Mouse (Mus musculus): ENCODE data around the gene Ttk. TPM values are rescaled to one million over a fixed set of nuclear protein-coding genes. Genes with fewer than 3 reads are reported as not detected.

The Ttk gene
- total RNA-seq, 2 experiments from 2014 or later = 1.8 to 3.0 TPM

DNA sequence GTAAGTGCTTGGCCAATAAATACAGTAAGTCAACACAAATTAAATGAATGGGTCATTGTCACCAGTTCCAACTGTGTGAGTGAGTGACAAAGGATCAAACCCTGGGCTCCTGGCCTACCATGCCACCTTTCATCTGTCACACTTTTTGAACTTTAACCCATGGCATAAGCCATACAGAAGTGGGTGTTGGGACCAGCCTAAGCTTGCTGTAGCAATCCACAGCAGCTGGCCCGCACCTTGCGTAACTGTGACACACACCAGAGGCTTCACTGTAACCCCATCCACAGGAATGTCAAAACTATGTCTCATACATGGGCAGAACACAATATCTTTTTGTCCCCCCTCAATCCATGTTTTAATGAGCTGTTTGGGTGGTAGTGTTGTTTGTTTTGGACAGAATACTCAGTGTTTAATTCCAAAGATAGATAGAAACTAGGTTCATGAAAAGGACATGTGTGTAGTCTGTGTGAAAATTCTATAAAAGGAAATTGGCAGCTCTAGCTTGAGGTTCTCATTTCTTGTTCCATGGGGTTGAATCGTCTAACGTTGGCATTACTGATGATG lies 59.4 kb downstream of the Ttk start:
- no peak for DNase-seq (ENCODE audit: low spot score in 2 of 2)

DNA sequence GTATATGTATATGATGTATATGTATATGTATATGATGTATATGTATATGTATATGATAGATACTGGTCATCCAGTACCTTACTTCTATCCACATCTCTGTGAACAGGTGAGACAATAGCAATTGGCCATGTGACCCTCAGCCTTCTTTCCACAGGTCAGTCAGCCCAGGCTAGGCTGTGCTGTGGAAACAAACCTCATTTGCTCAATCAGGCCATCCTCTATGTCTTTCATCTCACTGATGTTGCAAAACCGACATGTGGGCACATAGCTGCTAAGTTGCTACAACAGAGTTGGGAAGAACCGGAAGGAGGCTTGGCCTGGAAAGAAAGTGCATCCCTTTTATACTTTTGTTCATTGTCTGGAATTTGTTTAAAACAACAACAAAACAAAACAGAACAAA lies 67.6 kb downstream of the Ttk start:
- no peak for DNase-seq (ENCODE audit: low spot score in 2 of 2)

DNA sequence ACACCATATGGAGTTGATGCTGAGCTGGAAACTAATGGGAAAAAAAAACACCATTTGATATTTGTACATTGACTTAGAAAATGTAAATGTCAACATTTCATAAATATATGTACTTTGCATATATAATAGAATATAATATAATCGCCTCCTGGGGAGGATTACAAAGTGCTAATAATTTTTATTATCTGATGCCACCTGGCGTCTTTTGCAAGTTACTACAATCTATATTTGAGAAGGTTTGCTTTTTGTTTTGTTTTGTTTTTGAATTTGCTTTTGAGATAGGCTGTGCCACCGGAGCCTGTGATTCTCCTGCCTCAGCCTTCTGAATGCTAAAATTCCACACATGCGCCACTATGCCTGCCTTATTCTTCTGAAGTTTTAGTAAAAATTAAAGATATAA lies 71.3 kb downstream of the Ttk start:
- DNase-seq (ENCODE audit: low spot score in 2 of 2) = no peak

DNA sequence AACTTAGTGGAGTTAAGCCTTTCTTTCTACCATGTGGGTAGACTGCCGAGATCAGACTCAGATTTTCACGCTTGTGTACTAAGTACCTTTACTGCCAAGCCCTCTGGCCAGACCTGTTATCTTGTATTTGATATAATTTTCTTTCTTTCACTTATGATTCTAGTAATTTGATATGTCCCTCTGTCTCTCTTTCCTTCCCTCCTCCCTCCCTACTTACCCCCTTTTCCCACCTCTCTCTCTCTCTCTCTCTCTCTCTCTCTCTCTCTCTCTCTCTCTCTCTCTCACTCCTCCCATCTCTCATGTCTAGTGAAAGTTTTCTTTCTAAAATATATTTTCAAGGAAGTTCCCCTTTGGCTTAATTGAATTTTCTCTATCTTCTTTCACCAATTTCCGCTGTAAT lies 72.5 kb downstream of the Ttk start:
- no peak for DNase-seq (ENCODE audit: low spot score in 2 of 2)

DNA sequence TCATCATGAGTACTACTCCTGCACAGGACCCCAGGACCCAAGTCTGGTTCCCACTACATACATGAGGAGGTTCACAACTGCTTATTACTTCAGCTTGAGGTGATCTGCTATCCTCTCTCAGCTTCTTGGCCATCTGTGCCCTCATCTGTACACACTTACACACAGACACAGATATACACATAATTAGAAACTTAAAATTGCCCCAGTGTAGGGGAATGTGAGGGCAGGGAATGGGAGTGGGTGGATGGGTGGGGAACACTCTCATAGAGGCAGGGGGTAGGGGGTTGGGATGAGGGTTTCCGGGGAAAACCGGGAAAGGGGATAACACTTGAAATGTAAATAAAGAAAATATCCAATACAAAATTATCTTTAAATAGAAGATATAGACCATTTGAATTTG lies 75.3 kb downstream of the Ttk start:
- DNase-seq (ENCODE audit: low spot score in 2 of 2) = no peak

DNA sequence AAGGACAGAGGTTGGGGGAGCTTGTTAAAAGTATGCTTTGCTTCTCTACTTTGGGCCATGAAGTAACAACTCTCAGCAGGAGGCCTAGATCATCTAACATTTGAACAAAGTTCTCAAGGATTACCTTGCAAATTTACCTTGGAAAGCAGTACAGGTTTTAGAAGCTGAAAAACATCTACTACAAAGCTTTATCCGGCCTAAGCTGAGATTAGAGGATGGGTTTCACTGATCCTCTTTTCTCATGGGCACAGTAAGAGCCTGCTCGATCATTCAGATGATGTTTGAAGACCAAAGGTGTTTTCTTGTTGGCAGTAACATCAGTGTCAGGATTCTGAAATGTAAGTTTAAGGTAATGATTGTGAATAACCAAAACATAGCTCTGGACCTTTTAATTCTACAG lies 76.4 kb downstream of the Ttk start:
- no peak for DNase-seq (ENCODE audit: low spot score in 2 of 2)

Other genes starting within 250 kb of the Ttk start
- gene Elovl4, start 28.4 kb upstream of the Ttk start, total RNA-seq (2021) = 10 to 100 TPM; 87.5 to 93.3 TPM
- 10 to 100 TPM; 30.0 to 30.8 TPM for gene Bckdhb, start 90.5 kb downstream of the Ttk start, total RNA-seq (2021)

All from layer of hippocampus, postnatal 10 days (tissue).